Mouse (Mus musculus): ENCODE measurements at regions not wholly inside any gene's neighbourhood (a gene's known extent, or its start where the extent isn't known, plus 50 kb on each side); places are given as distances from the start of the nearest gene placed in this dataset.

- no peak overlapping the region for H3K4me3 ChIP-seq (replicated peaks; ENCODE audit: low read length)
- TF ChIP-seq CTCF (conservative IDR thresholded peaks at IDR 0.05; ENCODE audit: low read length) (peak; percentile 74), NANOG (IDR thresholded peaks at IDR 0.05; ENCODE audit: borderline replicate concordance, low read length) (no peak), POU5F1 (IDR thresholded peaks at IDR 0.05; ENCODE audit: borderline replicate concordance, low read length) (no peak)
- no peaks in the 10 kb centered on the region for H3K9me3 ChIP-seq (ENCODE audit: low read length)
- H3K36me3 ChIP-seq (ENCODE audit: insufficient read depth, low read length), result no peaks in the 10 kb centered on the region
- peaks cover 8% of the 10 kb centered on the region for H3K4me1 ChIP-seq (replicated peaks; ENCODE audit: low read depth, low read length)
- no peaks in the 10 kb centered on the region for H3K27me3 ChIP-seq (ENCODE audit: insufficient read depth, low read length)
These were observed 92.7 kb upstream of the Rap2b start for GRCm38 (mm10) chr3:61268453-61269335.

- TF ChIP-seq NANOG (IDR thresholded peaks at IDR 0.05; ENCODE audit: borderline replicate concordance, low read length) (no peak), POU5F1 (IDR thresholded peaks at IDR 0.05; ENCODE audit: borderline replicate concordance, low read length) (no peak)
These were observed 75.4 kb upstream of the Rap2b start for GRCm38 (mm10) chr3:61285924-61286520.

GRCm38 (mm10) chr3:61288195-61288594 lies 73.2 kb upstream of the Rap2b start:
- Histone ChIP-seq H3K9me3 (ENCODE audit: low read length) (no peaks in the 10 kb centered on the region), H3K4me3 (replicated peaks; ENCODE audit: low read length) (no peak overlapping the region), H3K36me3 (ENCODE audit: insufficient read depth, low read length) (no peaks in the 10 kb centered on the region), H3K27me3 (ENCODE audit: insufficient read depth, low read length) (no peaks in the 10 kb centered on the region), H3K4me1 (replicated peaks; ENCODE audit: low read depth, low read length) (no peaks in the 10 kb centered on the region)
- TF ChIP-seq CTCF (conservative IDR thresholded peaks at IDR 0.05; ENCODE audit: low read length) (no peak), POU5F1 (IDR thresholded peaks at IDR 0.05; ENCODE audit: borderline replicate concordance, low read length) (no peak), NANOG (IDR thresholded peaks at IDR 0.05; ENCODE audit: borderline replicate concordance, low read length) (no peak)

More at GRCm38 (mm10) chr3:61285924-61286520, 75.4 kb upstream of the Rap2b start:
- no peaks in the 10 kb centered on the region for H3K27me3 ChIP-seq (ENCODE audit: insufficient read depth, low read length)
- no peaks in the 10 kb centered on the region for H3K36me3 ChIP-seq (ENCODE audit: insufficient read depth, low read length)
- H3K4me3 ChIP-seq (replicated peaks; ENCODE audit: low read length), result no peak overlapping the region
- H3K4me1 ChIP-seq (replicated peaks; ENCODE audit: low read depth, low read length), result no peaks in the 10 kb centered on the region
- H3K9me3 ChIP-seq (ENCODE audit: low read length), result no peaks in the 10 kb centered on the region

DNA sequence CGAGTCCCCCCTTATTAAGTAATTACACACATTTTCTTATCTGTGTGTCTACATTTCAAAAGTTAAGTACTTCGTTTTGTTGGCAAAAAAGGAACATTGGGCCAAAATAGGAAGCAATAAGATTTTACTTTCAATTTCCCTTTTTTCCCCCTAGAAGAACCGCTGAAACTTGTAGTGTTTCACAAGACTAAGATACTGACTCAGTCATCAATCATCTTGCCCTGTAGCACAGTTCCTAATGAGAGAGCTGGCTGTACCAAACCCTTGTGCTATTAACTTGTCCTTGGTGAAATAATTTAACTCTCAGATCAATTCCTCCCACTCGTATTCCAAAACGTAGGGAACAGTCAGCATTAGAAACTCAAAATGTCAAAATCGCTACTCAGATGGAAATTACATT lies 66.6 kb upstream of the Rap2b start:
- Histone ChIP-seq H3K27me3 (ENCODE audit: insufficient read depth, low read length) (no peaks in the 10 kb centered on the region), H3K36me3 (ENCODE audit: insufficient read depth, low read length) (no peaks in the 10 kb centered on the region), H3K4me3 (replicated peaks; ENCODE audit: low read length) (no peak overlapping the region), H3K9me3 (ENCODE audit: low read length) (peaks cover 10% of the 10 kb centered on the region), H3K4me1 (replicated peaks; ENCODE audit: low read depth, low read length) (no peaks in the 10 kb centered on the region)
- TF ChIP-seq NANOG (IDR thresholded peaks at IDR 0.05; ENCODE audit: borderline replicate concordance, low read length) (no peak), CTCF (conservative IDR thresholded peaks at IDR 0.05; ENCODE audit: low read length) (no peak), POU5F1 (IDR thresholded peaks at IDR 0.05; ENCODE audit: borderline replicate concordance, low read length) (no peak)

DNA sequence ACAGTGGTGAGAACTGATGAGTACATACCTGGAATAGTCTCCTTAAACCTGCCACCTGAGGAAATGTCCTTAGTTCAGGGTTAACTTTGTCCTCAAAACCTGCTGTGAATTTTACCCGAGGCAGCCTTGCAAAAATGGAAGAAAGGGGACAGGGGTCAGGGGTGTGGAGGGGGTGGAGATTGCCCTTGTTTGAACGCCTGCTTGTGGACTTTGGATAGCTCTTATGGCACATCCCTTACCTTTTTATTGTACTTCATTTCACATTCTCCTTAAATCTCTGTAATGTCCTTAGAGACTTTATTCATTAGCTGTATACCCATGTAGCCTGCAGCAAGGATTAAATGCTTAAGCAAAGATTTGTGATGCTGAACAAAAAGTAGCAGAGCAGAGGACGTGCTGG lies 64.1 kb upstream of the Rap2b start:
- Histone ChIP-seq H3K4me3 (replicated peaks; ENCODE audit: low read length) (no peak overlapping the region), H3K27me3 (ENCODE audit: insufficient read depth, low read length) (no peaks in the 10 kb centered on the region), H3K36me3 (ENCODE audit: insufficient read depth, low read length) (no peaks in the 10 kb centered on the region), H3K4me1 (replicated peaks; ENCODE audit: low read depth, low read length) (no peaks in the 10 kb centered on the region), H3K9me3 (ENCODE audit: low read length) (peaks cover 10% of the 10 kb centered on the region)
- TF ChIP-seq NANOG (IDR thresholded peaks at IDR 0.05; ENCODE audit: borderline replicate concordance, low read length) (no peak), CTCF (conservative IDR thresholded peaks at IDR 0.05; ENCODE audit: low read length) (no peak), POU5F1 (IDR thresholded peaks at IDR 0.05; ENCODE audit: borderline replicate concordance, low read length) (no peak)

DNA sequence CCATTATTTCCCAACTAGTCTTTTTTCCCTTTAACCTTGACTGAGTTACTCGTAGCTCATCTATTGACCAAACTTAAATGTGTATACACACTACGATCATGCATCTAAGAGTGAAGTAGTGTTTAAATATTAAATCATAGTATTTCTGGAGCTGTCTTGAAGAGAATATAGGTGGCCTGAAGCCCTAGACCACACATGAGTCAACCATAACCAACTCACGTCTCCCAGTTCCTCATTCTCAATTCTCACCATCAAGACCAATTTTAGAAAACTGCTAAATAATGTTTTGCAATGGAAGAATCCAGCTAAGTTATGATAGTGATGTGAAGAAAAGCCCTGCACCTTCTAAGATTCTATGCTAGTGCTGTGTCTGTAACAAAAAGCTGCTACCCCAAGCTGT lies 59.2 kb upstream of the Rap2b start:
- no peaks in the 10 kb centered on the region for H3K36me3 ChIP-seq (ENCODE audit: insufficient read depth, low read length)
- H3K4me1 ChIP-seq (replicated peaks; ENCODE audit: low read depth, low read length), result peaks cover 12% of the 10 kb centered on the region
- H3K9me3 ChIP-seq (ENCODE audit: low read length), result peaks cover 10% of the 10 kb centered on the region
- no peak overlapping the region for H3K4me3 ChIP-seq (replicated peaks; ENCODE audit: low read length)
- no peaks in the 10 kb centered on the region for H3K27me3 ChIP-seq (ENCODE audit: insufficient read depth, low read length)
- TF ChIP-seq POU5F1 (IDR thresholded peaks at IDR 0.05; ENCODE audit: borderline replicate concordance, low read length) (no peak), NANOG (IDR thresholded peaks at IDR 0.05; ENCODE audit: borderline replicate concordance, low read length) (no peak), CTCF (conservative IDR thresholded peaks at IDR 0.05; ENCODE audit: low read length) (no peak)

GRCm38 (mm10) chr3:61303485-61303884 lies 58.0 kb upstream of the Rap2b start:
- no peak for TF ChIP-seq POU5F1 (IDR thresholded peaks at IDR 0.05; ENCODE audit: borderline replicate concordance, low read length)
- TF ChIP-seq NANOG (IDR thresholded peaks at IDR 0.05; ENCODE audit: borderline replicate concordance, low read length), result no peak
- no peak for TF ChIP-seq CTCF (conservative IDR thresholded peaks at IDR 0.05; ENCODE audit: low read length)
- Histone ChIP-seq H3K4me1 (replicated peaks; ENCODE audit: low read depth, low read length) (peaks cover 13% of the 10 kb centered on the region), H3K9me3 (ENCODE audit: low read length) (peaks cover 10% of the 10 kb centered on the region), H3K27me3 (ENCODE audit: insufficient read depth, low read length) (no peaks in the 10 kb centered on the region), H3K36me3 (ENCODE audit: insufficient read depth, low read length) (no peaks in the 10 kb centered on the region), H3K4me3 (replicated peaks; ENCODE audit: low read length) (no peak overlapping the region)

- Histone ChIP-seq H3K9me3 (ENCODE audit: low read length) (no peaks in the 10 kb centered on the region), H3K36me3 (ENCODE audit: insufficient read depth, low read length) (no peaks in the 10 kb centered on the region), H3K4me3 (replicated peaks; ENCODE audit: low read length) (no peak overlapping the region), H3K4me1 (replicated peaks; ENCODE audit: low read depth, low read length) (peaks cover 13% of the 10 kb centered on the region), H3K27me3 (ENCODE audit: insufficient read depth, low read length) (no peaks in the 10 kb centered on the region)
- no peak for TF ChIP-seq POU5F1 (IDR thresholded peaks at IDR 0.05; ENCODE audit: borderline replicate concordance, low read length)
These were observed 55.1 kb upstream of the Rap2b start for GRCm38 (mm10) chr3:61306306-61306705.

Measured in E14TG2a.4 (cell line).